Mouse (Mus musculus) heart, embryonic 11.5 days (tissue): ENCODE data around the gene Abca6. TPM values are rescaled to one million over a fixed set of nuclear protein-coding genes. Genes with fewer than 3 reads are reported as not detected.
A peak's percentile ranks its signal among the peaks of the same experiment; 100 is the strongest.

Experiments
- ATAC-seq: fragments of 200-750 bp; cut with Nextera tagmentation; replicated peaks from 2 replicates; pipeline ENCODE4 v1.8.0; 2017; ENCODE audit warnings: moderate library complexity; ENCODE audit not compliant: insufficient number of reproducible peaks, low FRiP score, low TSS enrichment
- H3K27ac ChIP-seq: fragments of 300-500 bp; sonication (generic); 2 replicates; pipeline ENCODE4 v1.5.1; 2014; ENCODE audit warnings: mild to moderate bottlenecking, low read depth, low read length
- H3K27me3 ChIP-seq: fragments of 300-500 bp; sonication (generic); 2 replicates; pipeline ENCODE4 v1.6.1; 2014; ENCODE audit warnings: mild to moderate bottlenecking, low read length, mixed read lengths; ENCODE audit not compliant: control insufficient read depth, insufficient read depth
- H3K36me3 ChIP-seq: fragments of 300-500 bp; sonication (generic); 2 replicates; pipeline ENCODE4 v1.6.1; 2014; ENCODE audit warnings: mild to moderate bottlenecking, low read length, moderate library complexity, mixed read lengths; ENCODE audit not compliant: control insufficient read depth, insufficient read depth
- H3K4me1 ChIP-seq: fragments of 300-500 bp; sonication (generic); 2 replicates; pipeline ENCODE4 v1.6.1; 2014; ENCODE audit warnings: low read length; ENCODE audit not compliant: control insufficient read depth, insufficient read depth
- H3K4me2 ChIP-seq: fragments of 300-500 bp; sonication (generic); 2 replicates; pipeline ENCODE4 v1.6.1; 2014; ENCODE audit warnings: mild to moderate bottlenecking, moderate library complexity
- H3K4me3 ChIP-seq: fragments of 300-500 bp; sonication (generic); 2 replicates; pipeline ENCODE4 v1.5.1; 2014; ENCODE audit warnings: low read depth, low read length
- H3K9ac ChIP-seq: fragments of 300-500 bp; sonication (generic); 2 replicates; pipeline ENCODE4 v1.6.1; 2014; ENCODE audit warnings: mild to moderate bottlenecking, low read depth, low read length, moderate library complexity
- H3K9me3 ChIP-seq: fragments of 300-500 bp; sonication (generic); replicated peaks from 2 replicates; pipeline ENCODE4 v1.6.1; 2016; ENCODE audit warnings: low read length; ENCODE audit not compliant: control insufficient read depth
- WGBS: fragments of 180-500 bp; shearing (Covaris S2); extraction: QIAGEN DNeasy Blood & Tissue Kit; methylation state at CpG from one replicate; pipeline ENCODE4 v1.1.7; 2014; ENCODE audit not compliant: insufficient replicate concordance; 5-methylcytosine and 5-hydroxymethylcytosine counted together
- polyA plus RNA-seq: library from polyadenylated mRNA; unstranded; fragments of >200 nt; fragmentation: Nextera tagmentation; extraction: Ambion mirVana; gene quantifications from 2 replicates; pipeline ENCODE4 v1.2.1, GENCODE M21; 2014

Gene Abca6
- 0.34 and 0.57 TPM in 2 replicates for polyA plus RNA-seq

GRCm38 (mm10) chr11:110251534-110251933 is at the start of gene Abca6:
Abca6 (minus strand) TSS chr11:110251776.
- ATAC-seq: no peak
- Histone ChIP-seq H3K9me3 (no peaks in the 10 kb centered on the region), H3K9ac (no peak within 1 kb of the TSS), H3K27ac (no peak within 1 kb of the TSS), H3K4me3 (no peak within 1 kb of the TSS), H3K27me3 (no peaks in the 10 kb centered on the region), H3K36me3 (no peaks in the 10 kb centered on the region), H3K4me2 (peak within 1 kb of the TSS; percentile 41), H3K4me1 (no peaks in the 10 kb centered on the region)
- WGBS: 20% methylated on average over 8 of the region's 8 CpGs

GRCm38 (mm10) chr11:110297917-110298533 is 46.4 kb upstream of the Abca6 start:
- H3K9ac ChIP-seq: no peak overlapping the region
- no peak overlapping the region for H3K27ac ChIP-seq
- 80% methylated on average over 13 of the region's 13 CpGs for WGBS
- H3K27me3 ChIP-seq: no peaks in the 10 kb centered on the region
- H3K4me1 ChIP-seq: no peaks in the 10 kb centered on the region
- H3K9me3 ChIP-seq: no peaks in the 10 kb centered on the region
- ATAC-seq: no peak
- H3K36me3 ChIP-seq: no peaks in the 10 kb centered on the region
- H3K4me2 ChIP-seq: no peak overlapping the region
- no peak overlapping the region for H3K4me3 ChIP-seq

GRCm38 (mm10) chr11:110290586-110290985 is 39.0 kb upstream of the Abca6 start:
- Histone ChIP-seq H3K27ac (no peak overlapping the region), H3K4me1 (no peaks in the 10 kb centered on the region), H3K4me3 (no peak overlapping the region), H3K27me3 (no peaks in the 10 kb centered on the region), H3K9me3 (no peaks in the 10 kb centered on the region), H3K9ac (no peak overlapping the region), H3K4me2 (no peak overlapping the region), H3K36me3 (no peaks in the 10 kb centered on the region)
- no peak for ATAC-seq
- WGBS: 76% methylated on average over 2 of the region's 2 CpGs

- no peak overlapping the region for H3K27ac ChIP-seq
- WGBS: 73% methylated on average over 3 of the region's 3 CpGs
Measured at GRCm38 (mm10) chr11:110288423-110288822, 36.8 kb upstream of the Abca6 start.

GRCm38 (mm10) chr11:110287694-110288093 is 36.1 kb upstream of the Abca6 start:
- no peaks in the 10 kb centered on the region for H3K36me3 ChIP-seq
- no peaks in the 10 kb centered on the region for H3K27me3 ChIP-seq
- no peak overlapping the region for H3K27ac ChIP-seq
- H3K4me3 ChIP-seq: no peak overlapping the region
- WGBS: 61% methylated on average over 9 of the region's 9 CpGs
- no peak overlapping the region for H3K4me2 ChIP-seq
- no peak overlapping the region for H3K9ac ChIP-seq
- no peaks in the 10 kb centered on the region for H3K9me3 ChIP-seq
- no peaks in the 10 kb centered on the region for H3K4me1 ChIP-seq
- ATAC-seq: no peak

More at GRCm38 (mm10) chr11:110288423-110288822, 36.8 kb upstream of the Abca6 start:
- H3K9me3 ChIP-seq: no peaks in the 10 kb centered on the region
- ATAC-seq: no peak
- no peak overlapping the region for H3K4me2 ChIP-seq
- no peaks in the 10 kb centered on the region for H3K4me1 ChIP-seq
- no peak overlapping the region for H3K9ac ChIP-seq
- H3K4me3 ChIP-seq: no peak overlapping the region
- H3K27me3 ChIP-seq: no peaks in the 10 kb centered on the region
- no peaks in the 10 kb centered on the region for H3K36me3 ChIP-seq

- no peak for ATAC-seq
- H3K27me3 ChIP-seq: no peaks in the 10 kb centered on the region
- no peaks in the 10 kb centered on the region for H3K9me3 ChIP-seq
- H3K36me3 ChIP-seq: no peaks in the 10 kb centered on the region
- no peak overlapping the region for H3K9ac ChIP-seq
- WGBS: 77% methylated on average over 3 of the region's 3 CpGs
- no peak overlapping the region for H3K27ac ChIP-seq
- H3K4me2 ChIP-seq: no peak overlapping the region
- H3K4me3 ChIP-seq: no peak overlapping the region
- no peaks in the 10 kb centered on the region for H3K4me1 ChIP-seq
Measured at GRCm38 (mm10) chr11:110286331-110286730, 34.8 kb upstream of the Abca6 start.

GRCm38 (mm10) chr11:110284849-110285248 is 33.3 kb upstream of the Abca6 start:
- Histone ChIP-seq H3K4me3 (no peak overlapping the region), H3K27ac (no peak overlapping the region), H3K27me3 (no peaks in the 10 kb centered on the region), H3K4me2 (no peak overlapping the region), H3K9ac (no peak overlapping the region), H3K4me1 (no peaks in the 10 kb centered on the region), H3K36me3 (no peaks in the 10 kb centered on the region), H3K9me3 (no peaks in the 10 kb centered on the region)
- ATAC-seq: no peak
- 67% methylated on average over 10 of the region's 10 CpGs for WGBS

- H3K9ac ChIP-seq: no peak overlapping the region
Measured at GRCm38 (mm10) chr11:110284185-110284787, 32.7 kb upstream of the Abca6 start.

GRCm38 (mm10) chr11:110274794-110275193 is 23.2 kb upstream of the Abca6 start:
- Histone ChIP-seq H3K4me1 (no peaks in the 10 kb centered on the region), H3K4me2 (no peak overlapping the region), H3K36me3 (no peaks in the 10 kb centered on the region), H3K27me3 (no peaks in the 10 kb centered on the region), H3K4me3 (no peak overlapping the region), H3K27ac (no peak overlapping the region), H3K9ac (no peak overlapping the region), H3K9me3 (no peaks in the 10 kb centered on the region)
- WGBS: 57% methylated on average over 3 of the region's 3 CpGs
- no peak for ATAC-seq

More at GRCm38 (mm10) chr11:110284185-110284787, 32.7 kb upstream of the Abca6 start:
- Histone ChIP-seq H3K4me2 (no peak overlapping the region), H3K9me3 (no peaks in the 10 kb centered on the region), H3K36me3 (no peaks in the 10 kb centered on the region), H3K27me3 (no peaks in the 10 kb centered on the region), H3K4me1 (no peaks in the 10 kb centered on the region), H3K4me3 (no peak overlapping the region), H3K27ac (no peak overlapping the region)
- WGBS: 65% methylated on average over 9 of the region's 9 CpGs
- ATAC-seq: no peak
